Mouse (Mus musculus): ENCODE results near the gene Runx2. TPM values are rescaled to one million over a fixed set of nuclear protein-coding genes. Genes with fewer than 3 reads are reported as not detected.
A peak's percentile ranks its signal among the peaks of the same experiment; 100 is the strongest.

Runx2 gene
- total RNA-seq, 2 experiments from 2014 or later: 3.2 to 15.0 TPM

DNA sequence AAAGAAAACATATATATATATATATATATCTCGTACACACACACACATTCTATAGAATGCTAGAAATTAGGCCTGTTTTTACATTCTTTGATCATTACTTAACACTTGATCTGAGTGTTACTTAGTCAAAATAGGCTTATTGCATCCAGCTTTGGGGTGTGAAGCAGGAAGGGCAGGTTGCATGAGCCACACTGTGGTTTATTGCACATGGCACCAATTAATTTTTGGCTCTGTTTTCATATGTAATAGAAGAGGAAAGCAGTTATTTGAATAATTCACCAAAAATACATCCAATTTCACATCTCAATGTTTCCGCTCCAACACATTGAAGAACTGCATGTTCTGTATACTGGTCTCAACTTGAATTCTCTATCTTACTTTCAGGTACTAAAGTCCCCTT, 42.0 kb downstream of the Runx2 start:
- ATAC-seq (replicated peaks; ENCODE audit: low FRiP score, poor library complexity, severe bottlenecking): no peak

DNA sequence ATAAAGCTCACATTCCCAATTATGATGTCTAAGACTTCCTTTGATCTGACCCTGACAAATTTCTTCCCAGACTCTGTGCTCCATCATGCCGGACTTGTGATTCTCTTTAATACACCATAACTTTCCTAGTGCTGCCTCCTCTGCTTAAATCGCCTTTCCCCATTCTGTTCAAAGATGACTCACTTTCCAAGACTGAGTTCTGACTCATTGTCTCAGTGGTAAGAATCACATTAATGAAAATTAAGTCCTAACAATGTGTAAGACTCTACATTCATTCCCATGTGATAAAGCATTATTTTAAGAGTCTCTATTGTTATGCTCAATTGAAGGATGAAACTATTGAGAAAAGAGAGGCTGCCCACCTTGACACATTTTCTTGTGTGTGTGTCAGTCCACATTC, 43.7 kb downstream of the Runx2 start:
- no peak for ATAC-seq (replicated peaks; ENCODE audit: low FRiP score, poor library complexity, severe bottlenecking)

DNA sequence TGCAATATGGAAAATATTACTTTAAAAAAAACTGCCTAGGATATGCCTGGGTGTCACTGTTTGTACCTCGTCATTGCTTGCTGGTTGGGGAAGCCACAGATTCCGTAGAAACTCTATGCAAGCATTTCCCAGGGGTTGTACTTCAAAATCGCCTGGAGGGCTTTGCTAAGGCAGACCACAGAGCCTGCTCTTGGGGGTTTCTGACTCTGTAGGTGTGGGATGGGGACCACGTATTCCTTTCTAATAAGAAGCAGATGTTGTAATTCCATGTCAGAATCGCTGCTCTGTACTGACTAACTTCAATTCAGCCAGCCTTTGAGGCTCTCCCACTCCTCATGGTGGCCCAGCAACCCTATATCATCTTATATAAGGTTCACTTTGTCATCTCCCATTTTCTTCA, 46.1 kb downstream of the Runx2 start:
- no peak for ATAC-seq (replicated peaks; ENCODE audit: low FRiP score, poor library complexity, severe bottlenecking)

DNA sequence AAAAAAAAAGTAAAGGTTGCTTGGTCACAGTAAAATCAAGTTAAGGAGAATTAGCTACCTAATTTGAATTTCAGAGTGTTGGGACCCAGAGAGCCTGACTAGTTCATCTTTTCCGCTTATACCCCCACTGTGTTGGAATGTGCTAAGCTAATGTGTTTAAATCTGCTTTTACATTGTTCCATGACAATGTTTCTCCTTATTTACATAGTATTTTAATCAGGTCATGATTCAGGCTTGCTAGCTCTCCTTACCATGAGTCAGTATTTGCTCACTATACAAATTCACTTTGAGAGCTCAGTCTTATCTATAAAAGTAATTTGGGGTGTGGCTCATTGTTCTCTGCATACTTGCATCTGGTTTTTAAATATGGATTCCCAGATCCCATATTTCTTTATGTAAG, 47.2 kb downstream of the Runx2 start:
- no peak for ATAC-seq (replicated peaks; ENCODE audit: low FRiP score, poor library complexity, severe bottlenecking)

DNA sequence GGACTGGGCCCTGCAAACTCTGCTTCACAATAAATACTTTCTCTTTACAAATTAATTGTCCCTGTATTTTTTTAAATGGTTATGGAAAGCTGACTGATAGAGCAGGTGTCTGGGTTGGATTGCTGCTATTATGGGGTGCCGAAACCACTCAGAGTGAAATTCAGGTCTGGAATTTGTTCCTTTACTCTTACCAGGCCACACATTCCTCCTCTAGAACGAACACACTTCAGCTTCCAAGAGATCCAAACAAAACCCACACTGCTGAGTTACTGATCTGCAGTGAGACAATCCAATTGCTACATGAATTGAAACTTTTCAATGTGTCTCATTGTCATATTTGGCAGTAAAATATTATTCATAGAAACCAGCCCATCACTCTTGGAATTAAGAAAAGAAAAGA, 47.6 kb downstream of the Runx2 start:
- no peak for ATAC-seq (replicated peaks; ENCODE audit: low FRiP score, poor library complexity, severe bottlenecking)

DNA sequence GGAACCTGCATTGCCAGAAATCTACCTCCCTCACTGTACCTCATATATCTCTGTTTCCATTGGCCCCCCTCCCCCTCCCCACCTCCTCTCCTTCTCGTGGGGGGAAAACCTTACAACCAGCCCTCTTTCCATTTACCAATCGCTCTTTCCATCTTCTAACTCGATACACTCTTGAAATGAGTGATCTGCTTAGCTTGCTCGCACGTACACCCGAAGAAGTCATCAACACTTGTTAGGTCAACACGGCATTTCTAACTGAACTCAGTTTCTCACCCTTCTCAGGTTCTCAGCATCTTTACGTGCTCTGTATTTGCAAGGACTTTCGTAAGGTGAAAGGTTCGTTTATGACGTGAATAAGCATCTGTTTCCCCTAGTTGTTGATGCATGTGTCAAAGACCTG, 48.3 kb downstream of the Runx2 start:
- no peak for ATAC-seq (replicated peaks; ENCODE audit: low FRiP score, poor library complexity, severe bottlenecking)

DNA sequence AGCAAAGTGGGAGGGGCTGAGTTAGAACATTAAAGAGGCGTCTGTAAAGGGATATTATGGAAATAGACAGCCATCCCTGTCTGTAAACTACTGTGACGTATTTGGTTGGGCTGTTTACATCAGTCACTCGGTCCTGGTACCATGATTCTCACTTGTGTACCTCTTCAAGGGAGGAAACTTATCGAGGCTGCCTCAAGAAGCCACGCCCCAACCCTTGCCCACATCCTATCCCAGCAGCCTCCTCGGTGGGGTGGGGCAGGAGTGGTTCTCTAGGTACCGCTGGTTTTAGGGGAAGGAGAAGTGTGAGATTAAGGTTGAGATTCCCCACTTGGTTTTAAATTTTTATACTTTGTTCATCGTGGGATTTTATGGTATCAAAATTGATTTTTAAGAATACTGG, 69.2 kb downstream of the Runx2 start:
- ATAC-seq (replicated peaks; ENCODE audit: low FRiP score, poor library complexity, severe bottlenecking): peak; percentile 78

DNA sequence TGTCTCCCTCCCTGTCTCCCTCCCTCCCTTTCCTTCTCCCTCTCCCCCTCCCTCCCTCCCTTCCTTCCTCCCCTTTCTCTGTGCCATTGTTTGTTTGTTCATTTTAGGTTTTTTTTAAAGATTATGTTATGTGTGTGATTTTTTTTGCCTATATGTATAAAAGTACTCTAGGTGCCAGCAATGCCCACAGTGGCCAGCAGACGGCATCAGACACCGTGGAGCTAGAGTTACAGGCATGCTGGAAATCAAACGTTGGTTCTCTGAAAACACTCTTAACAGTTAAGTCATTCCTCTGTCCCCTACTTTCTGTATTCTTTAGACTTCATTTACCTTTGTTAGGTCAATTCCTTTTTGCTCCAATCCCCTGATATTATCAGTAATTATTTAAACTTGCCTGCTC, 70.8 kb downstream of the Runx2 start:
- ATAC-seq (replicated peaks; ENCODE audit: low FRiP score, poor library complexity, severe bottlenecking): no peak; the same call in 1 of the 2 replicates

DNA sequence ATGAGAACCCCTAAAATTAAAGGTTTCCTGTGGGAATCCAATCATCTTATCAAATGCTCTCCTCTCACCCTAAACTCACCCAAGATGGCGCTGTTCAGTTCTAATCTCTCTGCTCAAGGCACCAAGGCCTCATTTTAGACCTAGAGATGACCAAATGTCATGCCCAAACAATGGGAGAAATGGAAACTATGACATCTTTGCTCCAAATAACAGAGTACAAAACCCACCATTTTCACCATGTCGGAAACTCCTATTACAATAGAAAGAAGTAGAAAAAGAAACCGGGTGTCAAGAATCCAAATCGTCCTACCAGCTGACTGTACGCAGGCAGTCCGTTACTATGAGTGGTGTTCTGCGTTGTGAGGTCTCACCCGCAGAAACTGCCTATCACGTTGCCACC, 72.4 kb downstream of the Runx2 start:
- ATAC-seq (replicated peaks; ENCODE audit: low FRiP score, poor library complexity, severe bottlenecking): no peak

DNA sequence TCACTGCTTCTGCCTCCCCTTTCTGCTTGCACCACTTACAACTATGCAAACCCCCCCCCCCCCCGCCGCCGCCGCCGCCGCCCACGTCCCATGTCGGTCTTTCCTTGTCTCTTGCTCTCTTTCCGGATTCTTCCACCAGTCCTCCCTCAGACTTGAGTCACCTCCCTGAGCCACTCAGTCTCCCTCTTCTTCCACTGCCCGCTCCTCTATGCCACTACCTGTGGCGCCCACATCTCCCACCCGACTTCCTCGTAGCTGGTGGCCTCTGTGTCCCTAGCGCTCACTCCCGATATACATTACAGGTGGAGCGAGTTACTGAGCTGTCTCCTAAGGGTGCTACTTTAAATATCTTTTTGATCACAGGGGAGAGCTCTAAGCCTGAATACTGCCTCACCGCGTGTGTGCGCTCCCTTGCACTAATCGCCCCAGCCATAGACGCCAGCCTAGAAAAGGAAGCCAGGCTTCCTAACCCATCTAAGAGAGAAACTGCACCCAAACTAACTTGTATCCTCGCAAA, 76.4 kb downstream of the Runx2 start:
- ATAC-seq (replicated peaks; ENCODE audit: low FRiP score, poor library complexity, severe bottlenecking): no peak

DNA sequence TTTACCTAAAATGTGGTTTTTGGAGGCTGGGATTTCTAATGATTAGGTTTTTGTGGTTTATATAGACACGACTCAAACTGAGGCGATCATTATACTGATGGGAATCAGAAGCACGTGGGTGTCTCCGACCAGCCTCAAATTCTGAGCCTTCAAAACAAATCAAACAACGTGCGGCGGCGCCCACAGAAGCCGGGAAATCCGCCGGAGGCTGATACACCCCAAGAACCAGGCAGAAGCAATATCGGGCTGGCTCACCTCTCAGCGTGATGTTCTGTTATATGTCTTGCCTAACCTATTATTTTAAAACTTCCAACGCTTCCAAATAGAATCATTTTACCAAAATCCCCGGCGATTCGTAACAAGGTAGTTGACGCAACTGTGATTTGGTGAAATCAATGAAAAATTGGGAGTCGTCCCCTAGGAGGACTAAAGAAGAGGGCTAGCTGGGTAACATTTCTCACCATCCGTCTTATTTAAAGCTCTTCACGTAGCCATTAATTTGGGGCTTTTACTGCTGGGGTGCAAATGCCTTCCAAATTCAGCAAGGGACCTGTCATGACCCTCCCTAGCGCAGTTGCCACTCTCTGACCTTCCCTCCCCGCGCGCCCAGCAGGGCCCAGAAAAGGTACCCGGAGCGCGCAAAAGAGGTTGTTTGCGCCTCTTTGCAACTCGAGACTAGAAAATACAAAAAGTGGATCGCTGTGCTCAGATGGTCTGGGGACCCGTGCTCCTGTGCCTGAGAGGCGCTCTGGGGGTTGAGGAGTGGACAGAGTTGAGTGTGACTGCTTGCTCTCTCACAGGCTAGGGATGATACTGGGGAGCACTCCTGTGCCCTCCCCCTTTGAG, 77.1 kb downstream of the Runx2 start:
- no peak for ATAC-seq (replicated peaks; ENCODE audit: low FRiP score, poor library complexity, severe bottlenecking)

DNA sequence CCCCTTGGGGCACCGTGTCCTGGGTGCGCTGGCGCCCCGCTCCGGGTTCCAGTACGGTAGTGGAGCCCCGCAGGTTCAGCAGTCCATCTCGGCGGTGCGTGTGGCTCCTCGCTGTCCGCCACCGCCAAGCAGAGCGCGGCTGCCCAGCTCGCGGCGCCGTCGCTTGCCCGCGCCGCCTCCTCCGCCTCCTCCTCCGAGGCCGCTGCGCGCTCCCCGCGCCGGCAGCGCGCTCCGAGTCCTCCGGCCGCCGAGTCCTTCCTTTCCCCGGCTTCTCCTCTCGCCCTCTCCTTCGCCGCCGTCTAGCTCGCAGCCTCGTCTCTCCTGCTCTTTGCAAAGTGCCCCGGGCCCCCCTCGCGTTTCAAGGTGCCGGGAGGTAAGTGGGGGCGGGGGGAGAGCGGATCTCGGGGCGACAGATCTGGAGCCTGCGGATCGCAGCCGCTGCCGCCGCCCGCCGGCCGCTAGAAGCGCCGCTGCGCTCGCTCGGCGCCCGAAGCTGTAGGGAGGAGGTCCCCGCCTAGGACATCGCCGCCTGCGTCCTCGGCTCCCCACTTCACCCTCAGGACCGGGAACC, 78.5 kb downstream of the Runx2 start:
- no peak for ATAC-seq (replicated peaks; ENCODE audit: low FRiP score, poor library complexity, severe bottlenecking)

DNA sequence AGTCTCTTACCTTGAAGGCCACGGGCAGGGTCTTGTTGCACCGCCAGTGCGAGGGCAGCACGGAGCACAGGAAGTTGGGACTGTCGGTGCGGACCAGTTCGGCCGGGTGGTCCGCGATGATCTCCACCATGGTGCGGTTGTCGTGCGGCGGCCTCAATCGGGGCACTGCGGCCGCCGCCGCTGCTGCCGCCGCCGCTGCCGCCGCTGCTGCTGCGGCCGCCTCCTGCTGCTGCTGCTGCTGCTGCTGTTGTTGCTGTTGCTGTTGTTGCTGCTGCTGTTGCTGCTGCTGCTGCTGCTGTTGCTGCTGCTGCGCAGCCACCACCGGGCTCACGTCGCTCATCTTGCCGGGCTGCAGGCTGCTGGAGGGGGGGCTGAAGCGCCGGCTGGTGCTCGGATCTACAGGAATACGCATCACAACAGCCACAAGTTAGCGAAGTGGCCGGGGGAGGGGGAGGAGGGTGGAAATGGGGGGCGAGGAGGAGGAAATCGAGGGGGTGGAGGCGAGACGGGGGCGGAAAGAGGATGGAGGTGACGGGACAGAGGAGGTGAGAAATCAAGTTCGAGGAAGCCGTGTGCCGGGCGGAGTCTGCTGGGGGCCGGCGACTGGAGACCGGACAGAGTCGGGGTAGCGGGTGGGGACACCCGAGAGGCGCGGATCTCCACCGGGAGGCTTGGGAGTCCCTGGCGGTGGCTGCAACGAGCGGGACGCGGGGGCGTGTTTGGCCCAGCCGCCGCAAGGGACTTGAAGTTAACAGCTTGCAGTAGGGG, 79.2 kb downstream of the Runx2 start:
- ATAC-seq (replicated peaks; ENCODE audit: low FRiP score, poor library complexity, severe bottlenecking): no peak

DNA sequence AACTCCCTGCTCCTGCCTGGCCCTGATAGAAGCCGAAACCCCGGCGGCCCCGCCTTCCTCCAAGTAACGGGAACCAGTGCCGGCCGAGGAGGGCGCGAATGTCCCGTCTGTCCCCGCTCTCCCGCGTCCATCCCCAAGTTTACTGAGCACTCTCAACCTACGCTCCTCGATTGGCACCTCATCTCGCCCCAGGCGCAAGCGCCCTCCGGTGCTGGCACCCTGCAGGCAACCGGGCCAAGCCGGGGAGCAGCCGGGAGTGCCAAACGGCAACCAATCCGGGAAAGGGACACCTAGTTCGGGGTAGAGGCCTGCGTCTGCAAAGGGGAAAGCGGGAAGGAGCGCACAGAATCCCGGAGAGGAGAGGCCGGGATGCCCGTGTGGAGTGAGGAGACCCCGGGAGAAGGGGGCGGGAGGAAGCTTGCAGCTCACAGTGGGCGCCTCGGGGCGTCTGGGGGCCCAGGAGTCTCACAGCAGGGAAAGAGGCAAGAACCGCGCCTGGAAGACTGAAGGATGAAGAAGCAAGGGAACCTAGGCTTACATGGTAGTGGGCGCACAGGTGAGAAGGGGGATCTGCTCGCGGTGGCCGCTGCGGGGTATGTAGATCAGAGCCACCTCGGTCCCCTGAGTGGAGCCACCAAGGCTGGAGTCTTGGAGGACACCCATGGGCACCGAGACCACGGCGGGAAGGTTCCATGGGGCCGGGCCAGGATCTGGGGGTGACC, 79.9 kb downstream of the Runx2 start:
- ATAC-seq (replicated peaks; ENCODE audit: low FRiP score, poor library complexity, severe bottlenecking): no peak

DNA sequence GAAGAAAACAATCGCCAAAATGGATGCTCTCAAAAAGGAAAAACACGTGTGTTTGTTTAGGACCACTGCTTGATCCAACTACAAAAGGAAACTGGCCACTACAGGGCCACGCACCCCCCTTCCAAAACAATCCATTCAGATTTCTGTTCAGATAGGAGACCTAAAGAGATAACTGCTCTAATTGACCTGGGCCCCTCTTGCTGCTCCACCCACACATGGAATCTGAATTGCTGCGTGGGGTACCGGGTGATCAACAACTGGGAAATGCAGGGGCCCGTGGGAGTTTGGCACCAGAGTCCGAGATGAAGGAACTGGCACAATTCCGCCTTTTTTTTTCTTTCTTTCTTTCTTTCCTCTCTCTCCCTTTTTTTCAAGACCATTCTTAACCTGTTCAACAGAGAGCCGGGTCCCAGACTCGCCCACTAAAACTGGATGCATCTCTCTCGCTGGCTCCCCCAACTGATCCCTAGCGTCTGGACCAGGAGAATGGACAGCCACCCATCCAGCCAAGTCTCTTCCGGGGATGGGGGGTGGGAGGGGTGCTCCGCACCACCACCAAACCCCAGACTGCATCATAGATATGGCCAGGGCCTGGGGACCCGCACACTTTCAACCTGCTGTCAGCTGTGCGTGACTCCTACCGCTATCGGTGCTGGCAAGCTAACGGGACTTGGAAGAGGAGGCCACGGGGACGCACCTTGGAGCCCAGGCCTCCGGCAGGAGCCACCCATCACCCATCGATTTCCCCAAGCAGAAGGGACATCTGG, 80.9 kb downstream of the Runx2 start:
- no peak for ATAC-seq (replicated peaks; ENCODE audit: low FRiP score, poor library complexity, severe bottlenecking)

DNA sequence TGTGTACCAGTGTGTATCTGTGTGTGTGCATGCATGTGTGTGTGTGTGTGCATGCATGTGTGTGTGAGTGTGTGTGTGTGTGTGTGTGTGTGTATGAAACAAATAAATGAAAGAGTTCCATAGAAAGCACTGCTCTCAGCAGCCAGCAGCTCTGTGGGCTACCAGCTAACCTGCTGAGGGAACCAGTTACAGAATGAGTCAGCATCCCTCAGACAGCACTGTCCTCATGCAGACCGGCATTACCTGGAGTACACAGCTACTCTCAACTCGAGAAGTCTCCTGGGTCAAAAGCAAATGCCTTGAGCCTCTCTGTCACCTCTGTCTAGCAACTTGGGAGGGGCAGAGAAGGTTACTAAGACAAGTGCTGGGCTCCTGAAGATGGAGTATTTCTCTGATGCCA, 86.1 kb downstream of the Runx2 start:
- ATAC-seq (replicated peaks; ENCODE audit: low FRiP score, poor library complexity, severe bottlenecking): peak; percentile 68

DNA sequence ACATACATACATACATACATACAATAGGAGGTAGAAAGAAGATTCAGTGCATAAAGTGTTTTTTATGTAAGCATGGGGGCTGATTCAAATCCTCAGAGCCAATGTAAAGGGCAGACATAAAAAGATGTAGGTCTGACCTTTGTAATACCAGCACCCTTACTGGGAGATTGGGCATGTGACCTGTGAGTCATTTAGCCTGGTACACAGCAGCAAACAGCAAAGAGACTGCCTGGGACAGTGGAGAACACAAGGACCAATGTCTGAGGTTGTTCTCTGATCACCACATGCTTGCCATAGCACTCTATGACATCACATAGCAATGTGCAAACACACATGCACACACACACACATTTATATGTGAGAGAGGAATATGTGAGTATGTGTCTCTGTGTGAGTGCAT, 86.9 kb downstream of the Runx2 start:
- no peak for ATAC-seq (replicated peaks; ENCODE audit: low FRiP score, poor library complexity, severe bottlenecking)

DNA sequence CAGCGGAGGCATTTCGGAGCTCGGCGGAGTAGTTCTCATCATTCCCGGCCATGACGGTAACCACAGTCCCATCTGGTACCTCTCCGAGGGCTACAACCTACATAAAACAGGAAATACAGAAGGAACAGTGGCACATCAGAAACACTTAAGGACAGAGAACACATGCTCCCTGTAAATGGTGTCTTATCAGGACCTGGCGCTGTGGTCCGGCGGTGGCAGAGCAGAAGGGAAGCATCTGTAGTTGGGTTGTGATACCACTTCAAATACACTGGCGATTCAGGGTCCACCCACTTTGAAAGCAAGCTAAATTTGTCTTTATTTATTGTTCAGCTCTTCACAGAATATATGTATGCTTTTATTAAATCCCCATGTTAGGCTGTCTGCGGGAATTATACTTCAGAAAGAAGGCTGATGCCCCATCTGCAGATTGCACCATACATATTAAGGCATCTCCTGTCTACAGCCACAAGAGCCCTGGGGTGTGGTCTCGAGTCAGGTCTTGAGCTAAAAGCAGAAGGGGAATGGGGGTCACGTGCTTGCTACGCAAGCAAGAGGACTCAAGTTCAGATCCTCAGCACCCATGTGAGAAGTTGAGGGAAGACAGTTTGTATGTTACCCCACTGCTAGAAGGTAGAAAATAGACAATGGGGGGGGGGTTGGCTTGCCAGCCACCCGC, 89.7 kb downstream of the Runx2 start:
- ATAC-seq (replicated peaks; ENCODE audit: low FRiP score, poor library complexity, severe bottlenecking): no peak

DNA sequence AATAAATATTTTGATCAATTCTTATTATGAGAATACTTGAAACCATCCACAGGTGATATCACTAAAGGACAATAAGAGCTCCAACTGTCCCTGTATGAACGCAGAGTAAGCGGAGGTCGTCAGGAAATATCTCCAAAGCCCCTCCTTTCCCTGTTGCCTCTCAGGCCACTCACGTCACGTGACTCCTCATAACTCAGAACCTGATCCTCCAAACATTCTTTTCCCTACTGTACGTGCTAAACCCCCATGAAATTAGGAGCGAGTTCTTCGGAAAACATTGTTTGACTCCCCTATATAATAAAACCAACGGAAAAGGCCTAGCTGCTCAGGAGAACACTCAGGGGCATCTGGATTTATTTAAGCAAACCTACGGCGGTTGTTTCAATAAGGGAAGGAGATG, 90.3 kb downstream of the Runx2 start:
- no peak for ATAC-seq (replicated peaks; ENCODE audit: low FRiP score, poor library complexity, severe bottlenecking)

Data from erythroblast, adult 5-6 weeks (primary cell).